Mouse (Mus musculus) cerebellum, adult 2 months (tissue): Measurements from ENCODE around the gene Adcy2. TPM values are rescaled to one million over a fixed set of nuclear protein-coding genes. Genes with fewer than 3 reads are reported as not detected.

ENCODE experiments used
- DNase-seq, 2 experiments: peaks; one replicate each; pipeline ENCODE4 v3.0.0; 2021
- H3K27ac ChIP-seq: fragments of 200-500 bp; 2 replicates; pipeline ENCODE4 v1.5.1; 2012; ENCODE audit warnings: low read length, control low read depth, inconsistent platforms; ENCODE audit not compliant: insufficient read depth
- H3K27me3 ChIP-seq: fragments of 200-500 bp; 2 replicates; pipeline ENCODE4 v1.6.1; 2012; ENCODE audit warnings: inconsistent platforms, mild to moderate bottlenecking, low read length, moderate library complexity; ENCODE audit not compliant: control insufficient read depth, insufficient read depth
- H3K4me1 ChIP-seq: fragments of 200-500 bp; 2 replicates; pipeline ENCODE4 v1.6.1; 2011; ENCODE audit warnings: low read length; ENCODE audit not compliant: control insufficient read depth, insufficient read depth
- H3K4me3 ChIP-seq: fragments of 200-500 bp; replicated peaks from 2 replicates; pipeline ENCODE3; 2011; ENCODE audit warnings: mild to moderate bottlenecking, low read depth, low read length, control low read depth; ENCODE audit not compliant: insufficient read depth
- CTCF ChIP-seq: fragments of 200-500 bp; IDR thresholded peaks from 2 replicates; pipeline ENCODE4 v1.5.1; 2011; ENCODE audit warnings: low read depth, mild to moderate bottlenecking, control low read depth, low read length, moderate library complexity, borderline replicate concordance; ENCODE audit not compliant: insufficient read depth
- POLR2A ChIP-seq: fragments of 200-500 bp; IDR thresholded peaks from 2 replicates; pipeline ENCODE4 v1.6.1; 2011; ENCODE audit warnings: low read length, control low read depth, borderline replicate concordance; ENCODE audit not compliant: insufficient read depth
- WGBS: fragments of 180-500 bp; shearing (Covaris S2); methylation state at CpG from one replicate; pipeline ENCODE4 v1.1.7; 2018; 5-methylcytosine and 5-hydroxymethylcytosine counted together
- polyA plus RNA-seq: library from polyadenylated mRNA; depleted of rRNA; stranded (reverse); fragments of >200 nt; gene quantifications from 2 replicates; pipeline ENCODE4 v1.2.3, GENCODE M21; 2012

The Adcy2 gene
- polyA plus RNA-seq, 1 experiment, result 35.5 TPM

DNA sequence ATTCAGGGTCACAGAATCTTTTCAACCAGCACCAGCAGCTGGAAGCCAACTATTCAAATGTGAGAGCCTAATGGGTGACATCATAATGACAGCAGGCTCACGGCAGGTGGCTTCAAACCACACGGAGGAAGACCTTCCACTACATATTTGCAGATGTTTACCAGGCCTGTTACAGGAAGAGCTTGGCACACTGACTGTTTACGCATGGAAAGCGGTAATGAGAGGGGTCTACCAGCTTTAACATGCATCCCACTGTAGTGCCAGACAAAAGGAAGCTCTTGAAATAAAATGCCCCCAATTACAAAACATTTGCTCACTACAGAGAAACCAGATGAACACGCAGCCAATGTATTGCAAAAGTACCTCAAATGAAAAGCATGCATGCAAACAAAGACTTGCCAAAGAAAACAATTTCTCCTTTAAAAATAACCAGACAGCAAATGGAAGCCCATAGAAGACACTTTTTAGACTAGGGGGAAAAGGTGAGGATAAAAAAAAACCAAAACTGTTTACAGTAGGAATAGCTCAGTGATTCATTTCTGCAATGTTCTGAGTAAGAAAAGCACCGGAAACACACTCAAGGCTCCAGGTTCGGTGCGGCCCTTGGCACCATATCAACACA is 163.8 kb downstream of the Adcy2 start:
- no peak for DNase-seq
- WGBS, result 52% methylated on average over 8 of the region's 8 CpGs
- no peak for TF ChIP-seq POLR2A
- no peak for TF ChIP-seq CTCF
- Histone ChIP-seq H3K4me1 (no peaks in the 10 kb centered on the region), H3K4me3 (no peak overlapping the region), H3K27ac (no peak overlapping the region), H3K27me3 (no peaks in the 10 kb centered on the region)

DNA sequence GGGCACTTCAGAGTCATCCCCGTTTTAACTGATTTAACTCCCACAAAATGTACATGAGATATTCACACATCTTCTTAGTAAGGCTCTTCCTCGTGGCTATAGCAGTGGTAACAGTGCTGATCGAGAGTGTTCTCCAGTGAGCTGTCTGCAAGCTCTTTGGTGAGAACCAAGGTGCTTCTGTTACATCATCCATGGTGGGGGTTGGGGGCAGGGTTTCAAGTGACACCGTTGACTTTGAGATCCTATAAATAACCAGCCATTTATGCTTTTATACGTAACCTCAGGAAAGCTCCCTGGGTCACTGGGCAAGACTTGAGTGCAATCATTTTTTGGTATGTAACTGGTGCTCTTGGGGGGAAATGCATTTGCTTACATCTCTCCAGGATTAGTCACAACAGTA is 167.2 kb downstream of the Adcy2 start:
- Histone ChIP-seq H3K27me3 (no peaks in the 10 kb centered on the region), H3K4me3 (no peak overlapping the region), H3K27ac (no peak overlapping the region), H3K4me1 (no peaks in the 10 kb centered on the region)
- WGBS, result 85% methylated on average over 5 of the region's 5 CpGs
- TF ChIP-seq CTCF, result no peak
- no peak for DNase-seq

DNA sequence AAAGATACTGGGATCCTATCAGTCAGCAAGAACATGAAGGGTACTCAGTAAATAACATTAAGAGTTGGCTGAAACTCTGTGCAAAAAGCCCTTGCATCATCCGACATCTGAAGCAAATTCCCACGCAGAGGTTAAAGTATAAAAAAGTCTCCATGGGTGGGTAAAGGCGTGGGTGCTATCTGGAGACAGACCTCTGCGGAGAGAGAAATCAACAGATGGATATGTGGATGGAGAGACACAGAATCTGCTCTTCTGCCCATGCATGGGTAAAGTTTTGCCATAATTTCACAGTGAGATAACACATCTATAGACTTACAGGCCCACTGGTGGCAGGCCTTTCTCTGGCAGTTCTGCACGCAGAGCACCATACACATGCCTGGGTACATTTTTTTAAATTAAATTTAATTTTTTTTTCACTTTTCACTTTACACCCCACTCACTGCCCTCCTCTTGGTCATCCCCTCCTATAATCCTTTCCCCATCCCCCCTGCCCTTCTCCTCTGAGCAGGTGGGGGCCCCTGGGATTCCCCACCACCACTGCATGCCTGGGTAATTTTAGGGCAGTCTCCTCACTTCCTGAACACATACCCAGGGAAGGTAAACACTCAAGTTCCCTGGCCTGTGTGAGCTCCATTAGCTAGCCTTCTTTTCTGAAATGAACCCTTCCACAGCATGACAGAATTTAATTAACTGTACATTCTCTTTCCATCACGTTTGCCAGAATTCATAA is 169.1 kb downstream of the Adcy2 start:
- DNase-seq, result no peak
- no peak overlapping the region for H3K4me3 ChIP-seq
- WGBS, result 77% methylated on average over 6 of the region's 6 CpGs
- H3K4me1 ChIP-seq, result no peaks in the 10 kb centered on the region
- H3K27ac ChIP-seq, result no peak overlapping the region
- no peaks in the 10 kb centered on the region for H3K27me3 ChIP-seq
- TF ChIP-seq POLR2A, result no peak
- no peak for TF ChIP-seq CTCF

DNA sequence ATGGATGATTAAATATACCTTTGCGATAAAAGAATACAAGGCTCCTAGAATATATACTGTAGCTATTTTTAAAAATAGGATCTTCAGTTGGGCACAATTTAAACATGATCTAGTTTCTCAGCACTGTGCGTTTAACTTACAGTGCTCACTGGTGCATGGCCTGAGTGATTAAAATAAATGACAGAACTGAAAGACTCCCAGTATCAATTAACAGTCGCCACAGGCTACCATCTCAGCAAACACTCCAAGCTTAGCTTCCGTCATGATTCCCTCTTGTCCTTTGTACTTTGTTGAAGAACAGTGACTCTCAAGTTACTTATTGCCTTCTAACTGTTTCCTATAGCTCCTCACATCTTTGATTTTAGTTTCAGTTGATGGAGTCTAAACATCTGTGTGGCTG is 170.9 kb downstream of the Adcy2 start:
- no peak for DNase-seq
- Histone ChIP-seq H3K4me1 (no peaks in the 10 kb centered on the region), H3K27ac (no peak overlapping the region), H3K4me3 (no peak overlapping the region), H3K27me3 (no peaks in the 10 kb centered on the region)
- TF ChIP-seq CTCF (no peak), POLR2A (no peak)
- WGBS, result 73% methylated on average over 4 of the region's 4 CpGs

DNA sequence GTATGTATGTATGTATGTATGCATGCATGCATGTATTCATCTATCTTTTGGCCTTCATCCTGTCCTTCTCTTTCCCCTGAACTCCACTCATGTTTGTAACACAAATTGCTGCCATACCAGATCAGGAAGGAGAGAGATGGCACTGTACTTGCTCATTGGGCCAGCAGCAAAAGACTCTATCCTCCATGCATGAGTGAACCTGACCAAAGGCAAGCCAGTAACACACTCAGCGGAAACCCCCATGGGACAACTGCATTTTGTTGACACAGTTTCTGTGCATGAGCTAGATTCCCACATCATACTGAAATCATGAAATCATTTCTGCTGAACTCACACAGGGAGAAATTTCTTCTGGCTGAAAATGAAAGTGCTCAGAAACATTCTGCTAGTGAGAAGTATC is 172.9 kb downstream of the Adcy2 start:
- DNase-seq, result no peak
- TF ChIP-seq POLR2A, result no peak
- TF ChIP-seq CTCF, result no peak
- no peak overlapping the region for H3K4me3 ChIP-seq
- 83% methylated on average over 1 of the region's 1 CpGs for WGBS
- H3K27ac ChIP-seq, result no peak overlapping the region
- H3K27me3 ChIP-seq, result no peaks in the 10 kb centered on the region
- no peaks in the 10 kb centered on the region for H3K4me1 ChIP-seq

- WGBS, result 75% methylated on average over 13 of the region's 13 CpGs
- no peak overlapping the region for H3K27ac ChIP-seq
- H3K27me3 ChIP-seq, result no peaks in the 10 kb centered on the region
- TF ChIP-seq POLR2A, result no peak
- TF ChIP-seq CTCF, result no peak
- no peak for DNase-seq
- H3K4me3 ChIP-seq, result no peak overlapping the region
- H3K4me1 ChIP-seq, result no peaks in the 10 kb centered on the region
Observed at GRCm38 (mm10) chr13:68820858-68821579, 178.3 kb downstream of the Adcy2 start.

GRCm38 (mm10) chr13:68815704-68816477 is 183.4 kb downstream of the Adcy2 start:
- Histone ChIP-seq H3K4me1 (no peaks in the 10 kb centered on the region), H3K27ac (no peak overlapping the region), H3K27me3 (no peaks in the 10 kb centered on the region), H3K4me3 (no peak overlapping the region)
- 40% methylated on average over 4 of the region's 4 CpGs for WGBS
- TF ChIP-seq POLR2A (no peak), CTCF (no peak)
- no peak for DNase-seq
